Mouse (Mus musculus) thymus, postnatal 36 days (tissue): ENCODE data around the gene Cabp7.

Source experiments
- DNase-seq, 2 experiments: peaks; one replicate each; pipeline ENCODE4 v3.0.0; 2022; ENCODE audit warnings: mixed read lengths in 2 of 2

The Cabp7 gene

GRCm38 (mm10) chr11:4746733-4747132 is at the start of gene Cabp7:
TSS of gene Cabp7 (minus strand) at chr11:4746778.
- DNase-seq: no peak

DNA sequence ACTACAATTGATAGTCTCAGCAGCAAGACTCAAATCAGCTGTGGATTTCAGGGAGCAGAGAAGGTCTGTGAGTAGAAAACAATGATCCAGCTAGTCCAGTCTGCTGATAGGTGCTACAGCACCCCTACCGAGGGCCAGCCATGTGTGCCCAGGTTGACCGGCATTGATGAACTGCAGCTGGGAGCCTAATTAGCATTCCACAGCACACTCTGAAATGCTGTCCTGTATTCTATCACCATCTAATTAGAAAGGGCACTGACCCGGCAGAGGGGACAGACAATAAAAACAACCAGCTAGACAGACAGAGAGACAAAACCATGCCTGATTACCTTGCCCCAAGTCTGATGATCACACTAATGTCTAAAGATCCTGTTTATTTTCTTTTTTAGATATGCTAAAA is 46.4 kb upstream of the Cabp7 start:
- no peak for DNase-seq

DNA sequence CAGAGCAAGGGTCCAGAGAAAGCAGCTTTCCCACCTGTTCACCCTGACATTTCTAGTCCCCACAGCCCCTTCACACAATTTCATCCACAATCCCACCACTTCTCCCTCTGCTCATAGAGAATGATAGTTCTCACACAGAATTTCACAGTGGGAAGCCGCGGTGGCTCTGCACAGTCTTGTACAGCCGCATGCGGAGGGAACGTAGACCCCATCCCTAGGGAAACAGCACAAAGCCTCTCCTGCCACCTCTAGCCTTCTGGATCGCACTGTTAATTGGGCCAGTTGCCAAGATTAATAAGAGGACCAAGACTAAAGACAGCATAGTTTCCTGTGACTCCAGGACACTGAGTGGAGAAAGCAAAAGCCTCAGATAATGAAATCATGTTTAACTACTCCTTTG is 45.0 kb upstream of the Cabp7 start:
- DNase-seq: no peak

GRCm38 (mm10) chr11:4789691-4790090 is 43.1 kb upstream of the Cabp7 start:
- DNase-seq: no peak

DNA sequence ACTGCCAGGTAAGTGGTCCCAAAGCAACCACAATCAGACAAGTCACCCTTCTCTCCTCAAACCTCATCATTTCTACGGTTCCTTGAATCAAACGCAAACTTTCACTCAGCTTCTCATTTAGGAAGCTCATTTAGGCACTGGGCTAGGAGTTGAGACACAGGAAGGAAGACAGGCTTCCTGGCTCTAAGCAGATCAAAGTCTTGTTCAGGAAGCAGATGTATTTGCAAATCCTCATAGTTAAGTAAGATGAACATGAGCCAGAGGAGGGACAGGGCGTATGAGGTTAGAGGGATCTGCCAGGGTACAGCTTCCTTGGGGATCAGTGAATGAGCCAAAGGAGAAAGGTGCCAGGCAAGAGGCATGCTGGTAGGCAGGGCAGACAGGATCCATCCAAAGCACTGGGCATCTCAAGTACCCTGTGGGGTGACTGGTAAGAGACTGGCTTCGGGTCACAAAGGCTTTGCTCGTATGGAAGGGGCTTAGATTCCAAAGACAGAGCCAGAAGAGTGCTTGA is 38.1 kb upstream of the Cabp7 start:
- DNase-seq: peak in 1 of 2 experiments; percentile 6

- DNase-seq: no peak
Measured at GRCm38 (mm10) chr11:4783116-4783515, 36.5 kb upstream of the Cabp7 start.

- DNase-seq: no peak
Measured at GRCm38 (mm10) chr11:4780927-4781326, 34.3 kb upstream of the Cabp7 start.

DNA sequence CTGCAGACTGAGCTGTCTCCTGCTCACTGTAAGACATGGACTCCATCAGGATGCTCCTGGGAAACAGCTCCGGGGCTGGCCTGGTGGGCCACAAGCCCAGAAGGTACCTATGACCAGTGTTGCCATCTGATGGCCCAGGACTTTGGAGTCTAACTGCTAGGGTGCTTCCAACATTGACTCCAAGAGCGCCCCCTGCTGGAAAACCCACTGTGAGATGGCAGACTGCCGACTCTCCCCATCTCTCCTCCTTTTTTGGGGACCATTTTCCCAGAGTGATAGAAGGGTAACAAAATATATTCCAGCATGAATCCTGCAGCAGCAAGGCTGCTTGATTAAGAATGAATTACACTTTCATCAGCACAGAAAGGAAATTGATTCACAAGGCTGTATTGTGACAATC is 26.3 kb upstream of the Cabp7 start:
- DNase-seq: peak; percentile 49 to 53

DNA sequence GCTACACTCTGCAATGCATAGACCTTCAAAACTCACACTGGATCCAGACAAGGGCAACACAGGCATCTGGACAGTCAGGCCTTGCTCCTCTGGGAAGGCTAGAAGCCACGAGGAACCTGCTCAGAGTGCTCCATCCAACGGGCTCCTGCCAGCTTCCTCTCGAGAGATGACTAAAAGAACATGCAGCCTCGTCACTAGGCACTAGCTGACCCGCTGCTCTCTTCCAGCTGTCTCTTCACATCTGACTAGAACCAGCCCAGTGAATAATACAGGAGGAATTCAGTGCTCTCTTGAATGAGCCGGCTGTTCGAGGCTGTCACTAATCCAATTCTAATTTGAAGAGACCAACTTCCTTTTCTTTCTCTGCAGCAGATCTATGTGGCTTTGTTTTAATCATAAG is 25.2 kb upstream of the Cabp7 start:
- no peak for DNase-seq

GRCm38 (mm10) chr11:4769881-4770280 is 23.3 kb upstream of the Cabp7 start:
- DNase-seq: no peak

- no peak for DNase-seq
Measured at GRCm38 (mm10) chr11:4769293-4769692, 22.7 kb upstream of the Cabp7 start.

DNA sequence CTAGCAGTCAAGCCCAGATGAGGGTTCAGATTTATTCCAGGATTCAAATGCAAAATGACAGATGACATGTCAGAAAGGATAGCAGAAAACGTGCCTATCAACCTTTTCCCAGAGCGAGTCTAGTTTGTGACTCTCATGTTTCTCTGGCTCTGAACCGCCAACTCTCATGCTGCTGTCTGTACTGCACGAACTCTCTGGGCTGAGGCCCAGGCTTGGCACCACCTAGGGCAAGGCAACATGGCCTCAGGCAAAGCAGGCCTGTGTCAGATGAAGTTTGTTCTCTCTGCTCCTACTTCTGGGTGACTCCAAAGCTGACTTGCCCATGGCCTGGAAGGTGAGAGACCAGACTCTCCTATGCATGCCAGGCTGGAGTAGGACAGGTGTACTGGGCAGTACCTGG is 21.8 kb upstream of the Cabp7 start:
- no peak for DNase-seq

DNA sequence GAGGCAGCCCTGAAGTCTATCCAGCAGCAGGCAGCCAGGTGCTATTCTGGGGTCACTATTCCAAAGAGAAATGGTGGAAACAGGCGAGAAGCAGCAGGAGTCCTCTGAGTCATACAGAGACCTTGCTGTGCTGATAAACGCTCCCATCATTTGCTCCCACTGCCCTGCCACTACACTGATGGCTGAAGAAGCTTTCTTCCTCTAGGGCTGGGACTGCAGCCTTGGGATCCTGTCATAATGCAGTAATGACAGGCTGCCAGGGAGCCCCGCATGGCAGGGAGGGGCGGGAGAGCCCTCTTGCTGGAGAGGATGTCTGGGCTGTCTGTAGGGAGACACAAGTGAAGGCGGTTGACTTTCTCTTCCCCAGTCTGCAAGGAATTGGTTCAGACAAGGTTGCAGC is 17.9 kb upstream of the Cabp7 start:
- no peak for DNase-seq

DNA sequence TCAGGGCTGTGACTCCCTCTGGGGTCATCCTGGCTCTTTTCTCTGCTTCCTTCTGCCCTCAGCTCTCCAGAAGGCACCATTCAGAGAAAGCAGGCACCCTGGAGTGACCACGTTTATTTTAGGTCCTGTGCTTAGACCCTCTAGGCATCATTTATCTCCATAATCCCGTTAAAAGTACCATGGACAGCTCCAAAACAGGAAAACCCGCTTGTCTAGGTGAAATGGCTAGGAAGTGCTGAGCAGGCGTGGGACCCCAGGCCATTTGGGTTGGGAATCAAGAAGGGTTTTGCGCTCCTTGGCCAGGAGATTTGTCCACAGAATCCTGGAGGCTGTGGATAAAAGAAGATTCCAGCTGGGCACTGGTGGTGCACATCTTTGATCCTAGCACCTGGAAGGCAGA is 17.1 kb upstream of the Cabp7 start:
- no peak for DNase-seq

DNA sequence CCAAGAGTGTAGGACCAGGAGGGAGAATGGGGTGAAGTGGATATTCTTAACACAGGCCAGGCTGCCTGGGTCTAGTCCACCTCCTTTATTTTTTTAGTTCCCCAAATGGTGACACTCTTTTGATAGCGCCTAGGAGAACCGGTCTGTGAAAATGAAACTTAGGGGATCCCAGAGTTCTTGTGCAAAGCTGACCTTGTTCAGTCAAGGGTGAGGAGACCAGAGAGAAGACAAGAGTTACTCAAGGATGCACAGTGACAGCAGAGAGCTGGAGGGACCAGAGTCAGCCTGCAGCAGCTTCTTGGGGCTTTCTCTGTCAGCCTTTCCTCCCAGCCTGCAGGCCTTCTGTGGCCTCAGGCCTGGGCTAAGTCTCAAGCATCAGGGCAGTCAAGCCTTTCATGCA is 15.9 kb upstream of the Cabp7 start:
- DNase-seq: no peak

GRCm38 (mm10) chr11:4761991-4762390 is 15.4 kb upstream of the Cabp7 start:
- DNase-seq: no peak

- no peak for DNase-seq
Measured at GRCm38 (mm10) chr11:4760438-4760837, 13.9 kb upstream of the Cabp7 start.

DNA sequence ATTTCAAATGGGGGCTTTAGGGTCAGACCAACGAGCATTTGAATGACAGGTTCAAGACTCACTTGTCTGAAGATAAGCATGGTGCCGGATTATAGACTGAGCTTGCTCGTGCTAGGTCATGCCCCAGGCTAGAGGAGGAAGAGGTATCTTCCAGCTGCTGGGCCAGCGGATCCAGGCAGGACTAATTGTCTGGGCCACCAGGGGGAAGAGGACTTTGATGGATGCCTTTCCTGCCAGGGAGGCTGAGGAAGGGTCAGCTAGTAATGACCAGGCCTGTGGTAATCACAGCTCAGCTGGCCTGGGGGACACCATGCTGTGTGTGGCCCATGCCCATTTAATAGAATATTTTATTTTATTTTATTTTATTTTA is 11.2 kb upstream of the Cabp7 start:
- DNase-seq: no peak

GRCm38 (mm10) chr11:4756984-4757788 is 10.6 kb upstream of the Cabp7 start:
- no peak for DNase-seq

DNA sequence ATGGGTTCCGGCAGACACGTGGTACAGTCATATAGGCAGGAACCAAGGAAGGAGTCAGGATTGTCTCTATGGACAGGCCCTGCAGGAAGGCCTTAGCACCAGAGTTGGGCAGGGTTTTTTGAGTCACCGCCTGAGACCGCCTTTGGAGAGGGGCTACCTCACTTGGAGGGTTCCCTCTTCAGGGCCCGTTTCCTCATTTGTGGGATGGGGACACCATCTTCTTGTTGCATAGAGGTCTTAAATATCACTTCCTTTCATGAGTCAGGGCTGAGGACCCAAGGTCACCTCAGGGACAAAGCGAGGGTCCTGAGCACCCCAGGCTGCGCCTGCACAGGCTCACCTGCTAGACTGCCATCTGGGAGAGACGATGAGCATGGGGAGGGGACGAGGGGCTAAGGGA is 9.9 kb upstream of the Cabp7 start:
- DNase-seq: no peak

- no peak for DNase-seq
Measured at GRCm38 (mm10) chr11:4754867-4755266, 8.3 kb upstream of the Cabp7 start.

DNA sequence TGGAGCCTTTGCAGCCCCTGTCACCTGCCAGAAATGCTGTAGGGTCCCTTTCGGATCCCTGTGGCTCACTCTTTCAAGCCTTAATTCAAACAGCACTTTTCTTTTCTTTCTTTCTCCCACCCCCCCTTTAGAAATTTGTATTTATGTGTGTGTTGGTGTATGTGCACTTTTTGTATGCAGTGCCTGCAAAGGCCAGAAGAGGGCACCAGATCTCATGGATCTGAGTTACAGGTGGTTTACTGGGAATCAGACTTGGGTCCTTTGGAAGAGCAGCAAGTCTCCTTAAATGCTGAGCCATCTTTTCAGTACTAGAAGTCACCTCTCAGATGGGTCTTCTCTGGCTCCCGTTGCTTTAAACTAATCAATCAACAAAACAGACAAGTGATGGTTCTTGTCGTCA is 7.5 kb upstream of the Cabp7 start:
- DNase-seq: no peak

DNA sequence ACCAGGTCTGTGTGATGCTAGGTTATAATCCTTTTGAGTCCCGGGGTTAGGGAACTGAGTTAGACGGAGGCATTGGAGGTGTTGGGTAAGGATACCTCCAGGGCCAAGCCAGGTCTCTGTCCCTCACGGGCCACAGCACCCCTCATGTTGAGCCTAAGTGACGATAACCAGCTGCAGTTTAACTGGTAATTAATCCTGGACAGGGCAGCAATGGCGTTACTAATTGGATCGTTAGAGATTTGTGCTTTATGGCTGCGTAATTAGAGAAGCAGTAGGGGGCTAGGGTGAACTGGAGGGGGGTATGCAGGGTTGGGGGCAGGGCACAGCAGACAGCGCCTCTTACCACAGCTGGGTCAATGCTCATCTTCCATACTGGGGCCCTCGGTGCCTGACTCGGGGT is 6.3 kb upstream of the Cabp7 start:
- no peak for DNase-seq

DNA sequence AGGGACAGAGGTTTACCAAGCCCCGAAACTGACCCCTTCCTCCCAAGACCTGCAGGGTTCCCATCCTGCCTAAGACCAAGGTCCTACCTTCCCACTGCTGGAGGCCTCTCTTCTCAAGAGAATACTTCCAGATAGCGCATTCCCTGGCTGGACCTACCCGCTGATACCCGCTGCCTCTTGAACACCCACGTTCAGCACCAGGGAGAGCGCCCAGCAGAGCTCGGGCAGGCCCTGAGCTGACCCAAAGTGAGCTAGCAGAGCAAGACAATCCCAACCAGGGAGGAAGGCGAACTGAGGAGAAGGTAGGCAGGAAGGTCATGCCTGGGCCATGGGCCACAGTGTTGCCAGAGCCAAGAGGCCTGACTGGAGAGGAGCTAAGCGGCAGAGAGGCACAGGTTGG is 3.7 kb upstream of the Cabp7 start:
- peak; percentile 31 to 32 for DNase-seq

GRCm38 (mm10) chr11:4747285-4747684 is 707 bp upstream of the Cabp7 start:
- no peak for DNase-seq
